Mouse (Mus musculus): ENCODE results near the gene Zcchc10.

DNA sequence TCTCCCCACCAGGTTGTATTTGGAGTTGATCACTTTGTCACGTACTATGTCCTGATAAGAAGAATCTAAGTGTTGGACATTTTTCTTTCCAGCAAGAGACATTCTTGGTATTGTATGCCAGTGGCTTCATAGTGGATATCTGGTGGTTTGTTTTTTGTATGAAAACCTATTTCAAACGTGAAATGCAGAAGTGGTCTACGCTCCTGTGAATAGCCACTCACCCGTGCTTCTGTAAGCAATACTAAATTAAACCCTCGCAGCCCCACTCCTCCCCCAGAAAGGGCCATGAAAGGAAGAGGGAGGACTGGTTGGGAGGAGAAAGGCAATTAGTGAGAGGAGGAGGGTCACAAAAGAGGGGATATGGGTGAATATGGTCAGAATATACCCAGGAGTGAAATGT lies 18.2 kb downstream of the Zcchc10 start:
- TF ChIP-seq EP300 (IDR thresholded peaks at IDR 0.05) (no peak), CTCF (IDR thresholded peaks at IDR 0.05) (no peak)
